Mouse (Mus musculus) erythroblast, adult 5-6 weeks (primary cell): ENCODE data around the gene Itpa. TPM values are rescaled to one million over a fixed set of nuclear protein-coding genes. Genes with fewer than 3 reads are reported as not detected.

Experiments
- ATAC-seq: replicated peaks from 2 replicates; pipeline ENCODE4 v1.8.0; 2016; ENCODE audit warnings: moderate number of reproducible peaks, mild to moderate bottlenecking, moderate TSS enrichment, inconsistent platforms; ENCODE audit not compliant: poor library complexity, low FRiP score, severe bottlenecking
- total RNA-seq, 2 experiments: library from RNA; stranded (forward) in 1 of 2; stranded (reverse) in 1 of 2; fragments of 150-400 nt in 1 of 2; fragments of 200-764, 138-1000 nt in 1 of 2; gene quantifications; 2 replicates each; pipeline versions ENCODE4 v1.2.3 to v1.2.4; 2015 to 2017; ENCODE audit warnings: low replicate concordance in 2 of 2

Gene Itpa
- total RNA-seq, 2 experiments from 2014 or later: 11.3 to 16.2 TPM

GRCm38 (mm10) chr2:130653760-130654159 is 13.7 kb upstream of the Itpa start:
- no peak for ATAC-seq

GRCm38 (mm10) chr2:130655660-130656339 is 11.6 kb upstream of the Itpa start:
- ATAC-seq: peak; percentile 81

DNA sequence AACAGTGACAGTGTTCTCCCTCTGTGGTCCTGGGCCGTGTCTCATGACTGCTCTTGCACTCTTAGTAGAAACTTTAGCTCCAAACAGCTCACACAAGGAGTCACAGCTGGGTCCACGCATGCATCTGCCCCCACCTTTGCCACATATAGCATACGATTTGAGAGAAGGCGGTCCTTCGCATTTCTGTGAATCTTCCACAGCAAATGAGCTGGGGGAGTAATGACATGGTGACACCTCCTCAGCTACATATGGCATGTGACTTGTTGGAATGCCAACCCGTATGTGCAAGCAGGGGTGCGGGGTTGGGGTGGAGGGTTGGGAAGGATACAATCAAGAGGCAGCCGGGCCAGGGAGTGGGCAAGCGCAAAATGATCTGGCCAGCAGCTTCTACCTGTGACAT is 10.9 kb upstream of the Itpa start:
- no peak for ATAC-seq

- no peak for ATAC-seq
Measured at GRCm38 (mm10) chr2:130657541-130657940, 9.9 kb upstream of the Itpa start.

GRCm38 (mm10) chr2:130658530-130658929 is 8.9 kb upstream of the Itpa start:
- ATAC-seq: no peak

GRCm38 (mm10) chr2:130663342-130663741 is 4.1 kb upstream of the Itpa start:
- ATAC-seq: no peak

DNA sequence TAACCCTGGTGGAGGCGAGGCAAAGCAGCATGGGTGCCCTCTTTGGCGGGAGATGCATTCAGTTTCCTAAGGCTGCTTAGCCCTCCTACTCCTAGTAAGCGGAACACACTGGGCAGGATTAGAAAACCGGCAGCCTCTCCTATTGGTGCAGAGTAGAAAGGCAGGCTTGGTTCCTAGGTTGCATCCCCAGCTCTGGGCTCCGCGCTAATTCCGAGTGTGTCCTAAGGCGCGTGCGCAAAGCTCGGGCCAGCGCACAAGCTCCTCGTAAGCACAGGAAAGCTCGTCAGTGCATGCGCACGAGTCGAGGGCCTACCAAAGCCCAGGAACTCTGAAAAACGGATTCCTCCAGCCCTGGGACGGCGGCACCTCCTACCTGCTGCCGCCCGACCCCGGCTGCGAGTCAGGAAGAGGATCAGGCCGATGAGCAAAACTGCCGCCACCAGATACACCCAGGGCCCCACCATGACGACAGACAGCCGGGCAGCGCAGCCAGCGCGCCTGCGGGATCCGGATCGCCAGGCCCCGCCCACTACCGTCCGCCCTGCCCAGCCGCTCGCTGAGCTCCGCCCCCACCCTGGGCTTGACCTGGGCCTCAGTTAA is 3.2 kb upstream of the Itpa start, which contains the start of gene Ddrgk1:
Gene Ddrgk1 (minus strand): TSS at position 558 of the 600 bp plus-strand sequence.
- ATAC-seq: peak; percentile 84

- no peak for ATAC-seq
Measured at GRCm38 (mm10) chr2:130677211-130677610, 9.8 kb downstream of the Itpa start.

DNA sequence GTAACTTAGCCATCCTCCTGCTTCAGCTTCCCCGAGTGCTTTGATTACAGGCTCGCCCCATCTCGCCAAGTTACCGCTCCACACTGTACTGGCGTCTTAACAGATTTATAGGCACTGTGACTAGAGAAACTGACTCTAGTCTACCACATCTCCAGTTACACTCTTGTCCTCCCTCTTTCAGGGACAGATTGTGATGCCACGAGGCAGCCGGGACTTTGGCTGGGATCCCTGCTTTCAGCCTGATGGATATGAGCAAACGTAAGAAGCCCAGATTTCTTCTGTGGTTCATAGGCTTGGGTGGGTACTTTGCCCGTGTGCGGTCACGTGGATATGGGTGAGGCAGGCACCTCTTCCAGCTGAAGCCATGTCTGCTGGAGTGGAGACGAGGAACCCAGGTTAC is 11.7 kb downstream of the Itpa start:
- no peak for ATAC-seq

DNA sequence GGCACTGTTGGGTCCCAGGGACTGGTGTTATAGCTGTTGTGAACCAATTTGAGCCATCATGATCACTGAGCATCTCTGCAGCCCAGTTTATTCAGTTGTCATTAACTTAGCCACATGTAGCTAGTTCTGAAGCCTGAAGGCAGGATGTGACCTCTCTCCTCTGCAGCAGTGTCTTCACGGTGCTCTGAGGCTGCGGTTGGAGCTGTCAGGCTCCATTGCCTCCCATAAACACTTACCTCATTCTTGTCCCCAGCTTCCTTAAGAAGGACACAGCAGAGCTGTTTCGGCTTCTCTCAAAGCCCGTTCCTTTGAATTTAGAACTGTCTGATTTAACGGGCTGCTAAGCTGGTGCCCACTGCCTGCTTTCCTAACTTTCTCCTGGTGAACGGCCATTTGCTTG is 12.5 kb downstream of the Itpa start:
- ATAC-seq: no peak

GRCm38 (mm10) chr2:130681531-130681930 is 14.1 kb downstream of the Itpa start:
- no peak for ATAC-seq

DNA sequence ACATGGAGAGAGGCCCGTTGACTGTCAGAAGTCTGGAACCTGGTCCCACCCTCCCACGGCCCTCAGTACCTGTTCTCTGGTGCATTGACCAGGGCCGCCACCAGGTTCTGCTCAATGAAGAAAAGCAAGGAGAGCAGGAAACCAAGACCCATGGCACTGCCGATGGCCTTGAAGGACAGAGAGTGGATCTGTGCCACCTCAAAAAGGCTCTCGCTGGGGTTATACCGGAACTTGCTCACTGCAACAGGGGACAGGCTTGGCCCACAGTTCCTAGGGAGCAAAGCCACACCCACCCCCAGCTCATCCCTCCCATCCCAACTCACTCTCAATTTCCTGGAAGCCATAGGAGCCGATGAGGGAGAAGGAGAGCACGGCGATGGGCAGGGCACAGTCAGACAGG is 18.0 kb downstream of the Itpa start:
- no peak for ATAC-seq

DNA sequence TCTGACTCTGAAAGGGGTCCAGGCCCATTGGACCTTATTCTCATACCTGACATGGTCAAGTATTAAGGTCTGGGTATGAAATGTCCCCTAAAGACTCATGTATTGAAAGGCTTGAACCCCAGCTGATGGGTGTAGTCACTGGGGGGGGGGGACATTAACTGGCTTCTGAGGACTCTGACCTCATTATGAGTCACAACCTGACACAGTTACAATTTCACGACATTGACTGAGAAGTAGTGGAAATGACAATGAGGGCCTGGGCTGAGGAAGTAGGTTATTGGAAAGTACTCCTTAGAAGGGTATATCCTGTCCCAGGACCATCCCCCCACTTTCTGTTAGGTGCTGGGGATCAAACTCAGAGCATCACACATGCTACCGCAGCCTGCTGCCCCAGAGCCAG is 21.6 kb downstream of the Itpa start:
- ATAC-seq: no peak

- ATAC-seq: no peak
Measured at GRCm38 (mm10) chr2:130693563-130693962, 26.2 kb downstream of the Itpa start.

GRCm38 (mm10) chr2:130696700-130697152 is 29.3 kb downstream of the Itpa start:
- no peak for ATAC-seq

- no peak for ATAC-seq
Measured at GRCm38 (mm10) chr2:130697153-130697810, 29.9 kb downstream of the Itpa start, which contains the start of gene Slc4a11. Slc4a11 (minus strand) TSS chr2:130697519.

GRCm38 (mm10) chr2:130697821-130698266 is 30.4 kb downstream of the Itpa start:
- ATAC-seq: no peak

DNA sequence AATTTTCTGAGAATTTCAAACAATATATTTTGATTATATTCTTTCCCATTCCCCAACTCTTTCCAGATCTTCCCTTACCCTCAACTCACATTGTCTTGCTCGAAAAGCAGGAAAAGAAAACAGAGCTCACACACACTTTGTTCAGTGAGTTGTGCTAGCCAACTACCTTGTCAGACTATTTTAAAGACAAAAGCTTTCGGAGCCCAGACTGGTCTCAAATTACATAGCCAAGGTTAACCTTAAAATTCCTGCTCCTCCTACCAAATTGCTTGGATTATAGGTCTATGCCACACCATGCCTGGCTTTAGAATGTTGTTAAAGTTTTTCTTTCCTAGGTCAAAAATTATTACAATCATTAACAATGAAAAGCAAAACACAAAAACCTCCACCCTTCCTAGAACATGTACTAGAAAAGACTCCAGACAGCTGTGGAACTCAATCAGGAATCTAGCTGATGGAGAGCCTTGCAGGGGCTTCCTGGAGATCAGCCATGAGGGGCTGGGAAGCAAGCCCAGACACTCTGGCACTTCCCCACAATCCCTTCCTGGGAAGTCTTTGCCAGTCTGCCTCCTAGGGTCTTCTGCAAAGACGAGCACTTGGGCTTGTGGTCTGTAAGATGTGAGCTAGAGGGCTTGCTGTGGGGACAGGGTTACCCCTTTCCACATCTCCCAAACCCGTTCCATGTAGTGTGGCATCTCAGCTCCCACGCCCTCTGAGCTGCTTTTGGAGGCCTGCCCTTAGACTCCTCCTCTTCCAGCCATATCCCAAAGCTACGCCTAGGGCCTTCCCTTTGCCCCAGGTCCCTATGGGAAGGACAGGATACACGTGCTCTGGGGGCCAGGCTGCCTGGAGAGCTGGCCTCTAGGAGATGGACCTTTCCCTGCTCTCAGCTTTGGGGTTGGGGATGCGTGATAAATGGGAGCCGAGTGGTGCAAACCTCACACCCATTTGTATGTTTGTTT is 36.9 kb downstream of the Itpa start:
- no peak for ATAC-seq

DNA sequence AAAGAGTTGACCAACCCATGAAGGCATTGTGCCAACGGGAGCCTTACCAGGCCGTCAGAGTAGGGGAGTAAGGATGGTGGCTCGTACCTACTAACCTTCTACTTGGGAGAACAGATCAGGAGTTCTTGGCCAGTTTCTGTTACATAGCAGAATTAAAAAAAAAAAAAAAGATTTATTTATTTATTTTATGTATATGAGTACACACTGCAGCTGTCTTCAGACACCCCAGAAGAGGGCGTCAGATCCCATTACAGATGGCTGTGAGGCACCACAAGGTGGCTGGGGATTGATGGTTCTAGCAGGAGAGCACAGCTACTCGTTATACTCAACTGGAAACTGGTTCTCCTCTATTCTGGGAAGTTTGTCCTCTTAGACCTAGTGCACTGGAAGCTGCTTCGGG is 37.8 kb downstream of the Itpa start:
- ATAC-seq: no peak

DNA sequence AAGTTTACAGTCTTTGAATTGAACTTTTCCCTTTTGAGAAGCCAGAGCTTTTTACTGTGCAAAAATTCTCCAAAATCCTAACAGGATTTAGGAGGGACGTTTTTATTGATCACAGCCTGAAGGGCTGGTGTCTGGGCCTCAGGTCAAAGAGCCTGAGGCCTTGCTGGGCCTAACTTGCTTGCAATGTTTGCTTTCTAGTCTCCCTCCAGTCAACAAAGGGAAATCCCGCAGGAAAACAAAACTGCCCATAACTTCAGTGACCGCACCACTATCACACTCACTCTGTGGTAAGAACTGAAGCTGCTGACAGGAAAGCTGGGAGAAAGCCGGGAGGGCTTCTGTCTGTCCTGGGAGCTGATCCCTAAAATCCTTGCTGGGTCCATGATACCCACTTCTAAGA is 39.2 kb downstream of the Itpa start:
- no peak for ATAC-seq
